Mouse (Mus musculus) thymus, adult 2 months (tissue): ENCODE data around the gene Hspb3.

Experiments used
- CTCF ChIP-seq: fragments of 200-500 bp; IDR thresholded peaks from 2 replicates; pipeline ENCODE4 v1.5.1; 2012; ENCODE audit warnings: mild to moderate bottlenecking, control low read depth, low read length, moderate library complexity, borderline replicate concordance; ENCODE audit not compliant: control insufficient read depth, poor library complexity, insufficient read depth; ENCODE audit errors: extremely low read depth
- POLR2A ChIP-seq: fragments of 200-500 bp; IDR thresholded peaks from 2 replicates; pipeline ENCODE4 v1.6.1; 2012; ENCODE audit warnings: mild to moderate bottlenecking, low read length, control low read depth, moderate library complexity; ENCODE audit not compliant: control insufficient read depth, poor library complexity, insufficient read depth; ENCODE audit errors: extremely low read depth

DNA sequence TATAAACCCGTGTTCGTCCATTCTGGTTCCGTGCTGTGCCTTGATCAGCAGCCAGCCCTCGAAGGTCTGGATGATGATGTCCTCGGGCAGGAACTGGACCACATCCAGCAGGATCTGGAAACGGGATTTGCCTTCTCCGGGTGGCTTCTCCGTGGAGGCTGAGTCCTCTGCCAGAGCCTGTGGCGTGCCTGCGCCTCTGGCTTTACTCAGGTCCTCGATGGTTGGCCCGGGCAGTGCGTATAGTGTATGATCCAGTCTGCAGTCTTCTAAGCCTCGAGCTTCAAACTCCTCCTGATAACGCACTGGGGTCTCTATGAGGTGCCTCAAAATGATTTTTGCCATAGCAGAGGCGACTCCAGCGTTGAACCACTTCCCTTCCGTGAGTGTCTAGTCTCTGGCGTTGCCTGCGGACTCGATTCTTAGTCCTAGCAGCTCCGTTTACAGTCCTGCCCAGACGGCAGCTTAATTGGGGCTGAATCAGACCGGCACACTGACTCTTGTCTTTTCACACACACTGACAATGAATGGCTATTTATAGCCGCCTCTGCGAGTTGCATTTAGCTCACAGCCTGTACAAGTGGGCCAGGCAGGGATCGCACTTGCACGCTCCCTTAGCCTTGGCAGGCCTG is at the start of gene Hspb3:
- TF ChIP-seq CTCF (no peak), POLR2A (no peak)
